Mouse (Mus musculus): ENCODE data around the gene Atf6b. TPM values are rescaled to one million over a fixed set of nuclear protein-coding genes. Genes with fewer than 3 reads are reported as not detected.

Gene Atf6b
- polyA plus RNA-seq, 1 experiment from 2014 or later = 39.9 TPM

DNA sequence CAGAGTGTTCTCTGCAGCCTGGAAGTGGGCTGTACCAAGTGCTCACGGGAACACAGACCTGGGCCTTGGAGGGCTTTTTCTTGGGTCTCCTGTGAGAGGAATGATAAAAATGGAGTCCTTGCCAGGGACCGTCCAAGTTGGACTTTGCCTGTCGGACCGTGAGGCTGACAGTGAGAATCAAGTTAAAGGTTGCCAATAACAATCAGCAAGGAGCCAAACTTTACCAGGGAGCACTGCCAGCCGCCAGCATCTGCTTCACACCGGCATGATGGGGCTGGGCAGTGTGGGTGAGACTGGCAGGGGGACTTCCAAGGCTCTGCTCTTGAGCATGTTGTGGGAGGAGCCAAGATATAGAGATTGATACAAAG lies 29.1 kb downstream of the Atf6b start:
- H3K36me3 ChIP-seq (ENCODE audit: control insufficient read depth, insufficient read depth, low read length) = no peaks in the 10 kb centered on the region
- H3K27me3 ChIP-seq (replicated peaks; ENCODE audit: control insufficient read depth, insufficient read depth, low read length) = peaks cover 67% of the 10 kb centered on the region
- H3K9ac ChIP-seq (ENCODE audit: low read depth, low read length) = no peak overlapping the region
- 72% methylated on average over 6 of the region's 6 CpGs for WGBS
- no peak overlapping the region for H3K4me3 ChIP-seq (ENCODE audit: low read depth, low read length)
- no peak for ATAC-seq (replicated peaks; ENCODE audit: low FRiP score)
- H3K4me1 ChIP-seq (replicated peaks; ENCODE audit: control insufficient read depth, insufficient read depth, low read length) = no peaks in the 10 kb centered on the region; the same call in 1 of the 2 replicates
- DNase-seq (ENCODE audit: low spot score) = no peak
- H3K4me2 ChIP-seq = no peak overlapping the region
- no peak overlapping the region for H3K27ac ChIP-seq (ENCODE audit: low read depth, low read length)
- H3K9me3 ChIP-seq (ENCODE audit: control insufficient read depth, low read length) = no peaks in the 10 kb centered on the region

- ATAC-seq (replicated peaks; ENCODE audit: low FRiP score) = no peak
- Histone ChIP-seq H3K9me3 (ENCODE audit: control insufficient read depth, low read length) (no peaks in the 10 kb centered on the region), H3K4me3 (ENCODE audit: low read depth, low read length) (no peak overlapping the region), H3K27me3 (replicated peaks; ENCODE audit: control insufficient read depth, insufficient read depth, low read length) (peaks cover 63% of the 10 kb centered on the region), H3K27ac (ENCODE audit: low read depth, low read length) (no peak overlapping the region), H3K9ac (ENCODE audit: low read depth, low read length) (no peak overlapping the region), H3K4me2 (no peak overlapping the region), H3K4me1 (replicated peaks; ENCODE audit: control insufficient read depth, insufficient read depth, low read length) (no peaks in the 10 kb centered on the region), H3K36me3 (ENCODE audit: control insufficient read depth, insufficient read depth, low read length) (no peaks in the 10 kb centered on the region)
- no peak for DNase-seq (ENCODE audit: low spot score)
- WGBS = 67% methylated on average over 12 of the region's 12 CpGs
Observed at GRCm38 (mm10) chr17:34676671-34677070, 29.7 kb downstream of the Atf6b start.

GRCm38 (mm10) chr17:34680191-34680590 lies 33.2 kb downstream of the Atf6b start:
- Histone ChIP-seq H3K27ac (ENCODE audit: low read depth, low read length) (no peak overlapping the region), H3K9me3 (ENCODE audit: control insufficient read depth, low read length) (no peaks in the 10 kb centered on the region), H3K27me3 (replicated peaks; ENCODE audit: control insufficient read depth, insufficient read depth, low read length) (peaks cover 42% of the 10 kb centered on the region), H3K9ac (ENCODE audit: low read depth, low read length) (no peak overlapping the region), H3K4me3 (ENCODE audit: low read depth, low read length) (no peak overlapping the region), H3K4me1 (replicated peaks; ENCODE audit: control insufficient read depth, insufficient read depth, low read length) (no peaks in the 10 kb centered on the region), H3K36me3 (ENCODE audit: control insufficient read depth, insufficient read depth, low read length) (no peaks in the 10 kb centered on the region), H3K4me2 (no peak overlapping the region)
- ATAC-seq (replicated peaks; ENCODE audit: low FRiP score) (no peak), DNase-seq (ENCODE audit: low spot score) (no peak)
- WGBS = 68% methylated on average over 26 of the region's 26 CpGs

- no peak for DNase-seq (ENCODE audit: low spot score)
- H3K9me3 ChIP-seq (ENCODE audit: control insufficient read depth, low read length) = no peaks in the 10 kb centered on the region
- H3K4me1 ChIP-seq (replicated peaks; ENCODE audit: control insufficient read depth, insufficient read depth, low read length) = no peaks in the 10 kb centered on the region
- H3K4me2 ChIP-seq = no peak overlapping the region
- 71% methylated on average over 4 of the region's 4 CpGs for WGBS
- no peak for ATAC-seq (replicated peaks; ENCODE audit: low FRiP score)
- H3K4me3 ChIP-seq (ENCODE audit: low read depth, low read length) = no peak overlapping the region
- no peak overlapping the region for H3K27ac ChIP-seq (ENCODE audit: low read depth, low read length)
- H3K9ac ChIP-seq (ENCODE audit: low read depth, low read length) = no peak overlapping the region
- peaks cover 42% of the 10 kb centered on the region for H3K27me3 ChIP-seq (replicated peaks; ENCODE audit: control insufficient read depth, insufficient read depth, low read length)
- no peaks in the 10 kb centered on the region for H3K36me3 ChIP-seq (ENCODE audit: control insufficient read depth, insufficient read depth, low read length)
Observed at GRCm38 (mm10) chr17:34680621-34681020, 33.7 kb downstream of the Atf6b start.

DNA sequence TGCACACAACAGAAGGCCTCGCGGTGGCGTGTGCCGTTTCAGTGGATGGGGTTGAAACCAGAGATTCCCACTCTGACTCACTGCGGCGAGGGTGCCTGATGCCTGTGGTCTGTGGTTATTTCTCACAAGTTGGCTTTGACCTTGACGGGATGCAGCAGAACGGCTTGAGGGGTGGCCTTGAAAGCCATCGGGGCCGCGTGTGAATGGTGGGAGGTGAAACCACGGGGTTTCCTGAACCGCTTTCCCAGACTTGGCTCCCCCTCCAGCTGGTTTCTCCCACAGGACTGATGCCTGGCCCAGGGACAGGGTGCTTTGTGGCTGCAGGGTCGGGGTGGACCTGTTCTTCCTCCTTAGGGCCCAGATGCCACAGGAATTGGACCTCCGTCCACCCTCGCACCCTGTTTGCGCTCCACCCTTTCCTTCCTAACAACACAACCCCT lies 34.2 kb downstream of the Atf6b start:
- Histone ChIP-seq H3K36me3 (ENCODE audit: control insufficient read depth, insufficient read depth, low read length) (no peaks in the 10 kb centered on the region), H3K4me1 (replicated peaks; ENCODE audit: control insufficient read depth, insufficient read depth, low read length) (no peaks in the 10 kb centered on the region), H3K9ac (ENCODE audit: low read depth, low read length) (no peak overlapping the region), H3K27ac (ENCODE audit: low read depth, low read length) (no peak overlapping the region), H3K4me3 (ENCODE audit: low read depth, low read length) (no peak overlapping the region), H3K9me3 (ENCODE audit: control insufficient read depth, low read length) (no peaks in the 10 kb centered on the region), H3K27me3 (replicated peaks; ENCODE audit: control insufficient read depth, insufficient read depth, low read length) (peaks cover 42% of the 10 kb centered on the region), H3K4me2 (no peak overlapping the region)
- ATAC-seq (replicated peaks; ENCODE audit: low FRiP score) (no peak), DNase-seq (ENCODE audit: low spot score) (no peak)
- 53% methylated on average over 17 of the region's 17 CpGs for WGBS

DNA sequence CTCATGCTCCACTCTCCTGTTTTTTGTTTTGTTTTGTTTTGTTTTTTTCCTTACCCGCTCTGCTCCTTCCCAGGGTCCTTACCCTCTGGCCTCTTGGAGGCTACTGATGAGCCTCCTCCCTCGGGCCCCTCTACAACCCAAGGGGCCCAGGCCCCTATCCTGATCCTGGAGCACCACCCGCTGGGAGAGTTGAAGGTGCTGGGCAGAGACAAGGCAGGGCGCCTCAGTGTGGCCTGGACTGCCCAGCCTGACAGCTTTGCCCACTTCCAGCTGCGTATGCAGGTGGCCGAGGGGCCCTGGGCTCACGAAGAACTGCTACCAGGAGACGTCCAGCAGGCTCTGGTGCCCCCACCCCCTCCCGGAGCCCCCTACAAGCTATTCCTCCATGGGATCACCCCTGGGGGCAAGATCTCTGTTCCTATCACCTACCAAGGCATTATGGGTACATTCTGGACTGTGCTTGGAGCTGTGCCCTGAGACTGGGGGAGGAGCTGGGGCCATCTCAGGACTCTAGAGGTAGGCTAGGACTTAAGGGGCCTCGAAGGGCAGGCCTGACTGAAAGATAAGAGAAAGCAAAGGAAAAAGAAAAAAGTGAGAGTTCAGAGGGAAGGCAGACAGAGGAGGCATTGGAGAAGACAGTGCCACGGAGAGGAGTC lies 35.1 kb downstream of the Atf6b start:
- no peak overlapping the region for H3K9ac ChIP-seq (ENCODE audit: low read depth, low read length)

DNA sequence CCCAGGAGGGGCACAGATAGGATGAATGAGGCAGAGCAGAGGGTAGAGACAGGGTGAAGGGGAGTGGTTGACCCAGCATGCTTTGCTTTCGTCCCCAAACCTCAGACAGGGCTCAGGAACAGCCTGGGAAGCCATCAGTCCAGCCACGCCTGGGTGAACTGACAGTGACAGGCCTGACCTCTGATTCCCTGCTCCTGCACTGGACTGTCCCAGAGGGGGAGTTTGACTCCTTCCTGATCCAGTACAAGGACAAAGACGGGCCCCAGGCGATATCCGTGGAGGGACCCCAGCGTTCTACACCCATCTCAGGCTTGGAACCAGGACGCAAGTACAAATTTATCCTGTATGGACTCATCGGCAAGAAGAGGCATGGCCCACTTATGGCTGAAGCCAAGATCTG lies 36.2 kb downstream of the Atf6b start:
- H3K9me3 ChIP-seq (ENCODE audit: control insufficient read depth, low read length) = no peaks in the 10 kb centered on the region
- no peak overlapping the region for H3K4me3 ChIP-seq (ENCODE audit: low read depth, low read length)
- H3K9ac ChIP-seq (ENCODE audit: low read depth, low read length) = no peak overlapping the region
- DNase-seq (ENCODE audit: low spot score) = no peak
- ATAC-seq (replicated peaks; ENCODE audit: low FRiP score) = no peak
- peaks cover 34% of the 10 kb centered on the region for H3K27me3 ChIP-seq (replicated peaks; ENCODE audit: control insufficient read depth, insufficient read depth, low read length)
- WGBS = 74% methylated on average over 8 of the region's 8 CpGs
- H3K4me2 ChIP-seq = no peak overlapping the region
- no peaks in the 10 kb centered on the region for H3K4me1 ChIP-seq (replicated peaks; ENCODE audit: control insufficient read depth, insufficient read depth, low read length)
- H3K36me3 ChIP-seq (ENCODE audit: control insufficient read depth, insufficient read depth, low read length) = no peaks in the 10 kb centered on the region
- no peak overlapping the region for H3K27ac ChIP-seq (ENCODE audit: low read depth, low read length)

More for the DNA sequence above, 35.1 kb downstream of the Atf6b start:
- Histone ChIP-seq H3K4me2 (no peak overlapping the region), H3K27ac (ENCODE audit: low read depth, low read length) (no peak overlapping the region), H3K4me1 (replicated peaks; ENCODE audit: control insufficient read depth, insufficient read depth, low read length) (no peaks in the 10 kb centered on the region), H3K9me3 (ENCODE audit: control insufficient read depth, low read length) (no peaks in the 10 kb centered on the region), H3K27me3 (replicated peaks; ENCODE audit: control insufficient read depth, insufficient read depth, low read length) (peaks cover 38% of the 10 kb centered on the region), H3K4me3 (ENCODE audit: low read depth, low read length) (no peak overlapping the region), H3K36me3 (ENCODE audit: control insufficient read depth, insufficient read depth, low read length) (no peaks in the 10 kb centered on the region)
- DNase-seq (ENCODE audit: low spot score) (no peak), ATAC-seq (replicated peaks; ENCODE audit: low FRiP score) (no peak)
- WGBS = 60% methylated on average over 11 of the region's 11 CpGs

DNA sequence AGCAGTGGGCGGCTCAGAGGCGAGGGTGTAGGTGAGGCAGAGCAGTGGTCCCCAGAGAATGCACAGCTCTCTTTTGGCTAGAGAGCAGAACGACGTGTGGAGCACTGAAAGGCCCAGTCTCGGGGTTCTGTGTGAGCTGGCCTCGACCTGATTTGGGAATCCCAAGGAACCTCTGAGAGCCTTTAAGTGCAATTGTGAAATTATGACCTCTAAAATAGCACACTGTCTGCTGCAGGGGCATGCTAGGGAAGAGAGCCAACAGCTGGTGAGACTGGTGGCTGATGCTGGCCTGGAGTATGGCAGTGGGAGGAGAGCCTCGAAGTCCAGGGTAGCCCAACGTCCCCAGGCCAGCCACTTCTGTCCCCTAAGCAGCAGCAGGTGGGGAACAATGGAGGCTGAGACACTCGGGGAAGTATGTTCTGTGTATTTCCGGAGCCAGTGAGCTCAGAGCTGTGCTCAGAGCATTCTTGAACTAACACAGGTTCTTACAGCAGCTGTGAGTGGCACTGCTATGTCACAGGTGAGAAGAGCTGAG lies 36.8 kb downstream of the Atf6b start:
- Histone ChIP-seq H3K9me3 (ENCODE audit: control insufficient read depth, low read length) (no peaks in the 10 kb centered on the region), H3K4me2 (no peak overlapping the region), H3K4me1 (replicated peaks; ENCODE audit: control insufficient read depth, insufficient read depth, low read length) (no peaks in the 10 kb centered on the region), H3K27me3 (replicated peaks; ENCODE audit: control insufficient read depth, insufficient read depth, low read length) (peaks cover 28% of the 10 kb centered on the region), H3K36me3 (ENCODE audit: control insufficient read depth, insufficient read depth, low read length) (no peaks in the 10 kb centered on the region), H3K27ac (ENCODE audit: low read depth, low read length) (no peak overlapping the region), H3K4me3 (ENCODE audit: low read depth, low read length) (no peak overlapping the region), H3K9ac (ENCODE audit: low read depth, low read length) (no peak overlapping the region)
- ATAC-seq (replicated peaks; ENCODE audit: low FRiP score) = no peak
- 69% methylated on average over 10 of the region's 10 CpGs for WGBS
- DNase-seq (ENCODE audit: low spot score) = no peak

GRCm38 (mm10) chr17:34684253-34684893 lies 37.4 kb downstream of the Atf6b start:
- no peak overlapping the region for H3K27ac ChIP-seq (ENCODE audit: low read depth, low read length)
- peaks cover 22% of the 10 kb centered on the region for H3K27me3 ChIP-seq (replicated peaks; ENCODE audit: control insufficient read depth, insufficient read depth, low read length)
- H3K9ac ChIP-seq (ENCODE audit: low read depth, low read length) = no peak overlapping the region
- H3K4me3 ChIP-seq (ENCODE audit: low read depth, low read length) = no peak overlapping the region
- 62% methylated on average over 9 of the region's 9 CpGs for WGBS
- no peaks in the 10 kb centered on the region for H3K36me3 ChIP-seq (ENCODE audit: control insufficient read depth, insufficient read depth, low read length)
- H3K4me2 ChIP-seq = no peak overlapping the region
- H3K9me3 ChIP-seq (ENCODE audit: control insufficient read depth, low read length) = no peaks in the 10 kb centered on the region
- H3K4me1 ChIP-seq (replicated peaks; ENCODE audit: control insufficient read depth, insufficient read depth, low read length) = no peaks in the 10 kb centered on the region
- DNase-seq (ENCODE audit: low spot score) (no peak), ATAC-seq (replicated peaks; ENCODE audit: low FRiP score) (no peak)

All from liver, embryonic 11.5 days (tissue).